ENCODE assay signal across 10 mouse cellular contexts in the genomic region with DNA sequence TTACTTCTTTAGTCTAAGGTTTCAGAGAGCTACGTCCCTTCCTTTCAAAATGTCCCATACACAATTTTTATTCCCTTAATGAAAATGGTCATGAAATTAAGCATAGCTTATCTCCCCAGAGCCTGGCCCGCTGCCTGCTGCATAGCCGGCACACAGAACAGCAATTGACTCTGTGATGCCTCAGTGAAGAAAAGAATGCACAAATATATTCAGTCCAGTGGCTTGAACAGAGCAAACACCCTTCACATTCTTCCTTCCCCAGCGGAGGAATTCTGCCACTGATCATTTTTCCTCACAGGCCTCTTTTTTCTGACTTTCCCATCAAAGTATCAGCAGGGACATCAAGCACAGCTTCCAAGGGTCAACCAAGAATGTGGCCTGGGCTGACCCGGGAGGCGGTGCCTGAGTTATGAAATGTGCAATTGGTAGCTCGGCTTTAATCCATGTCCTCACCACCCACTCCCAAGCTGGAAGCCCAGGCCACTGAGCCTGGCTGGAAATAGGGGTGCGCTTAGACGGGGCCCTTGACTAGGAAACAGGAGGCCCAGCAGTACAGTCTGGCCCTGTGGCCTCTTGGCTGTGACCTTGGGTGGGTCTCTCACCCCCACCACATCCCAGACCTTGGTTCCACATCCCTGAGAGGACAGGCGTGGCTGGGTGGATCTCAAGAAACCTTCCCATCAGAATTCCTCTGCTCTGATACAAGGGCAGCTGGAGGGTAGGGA.
DNase-seq lines count a peak whose midpoint lies in the region; ATAC-seq and TF ChIP-seq lines count a peak whose summit lies in the region.
"Had no signal": no experiment of that assay in that cellular context is flagged by ENCODE, and none has a peak within 500 bp of the region (broad histone marks: within the 10 kb centered on the region; RNA-seq: fewer than 3 reads in every experiment).

No protein-coding gene starts in this region.

- no peak for TF ChIP-seq CTCF in intestine, postnatal 0 days (IDR thresholded peaks at IDR 0.05; ENCODE audit: low read depth)
- TF ChIP-seq CTCF in thymus, adult 2 months (IDR thresholded peaks at IDR 0.05; ENCODE audit: borderline replicate concordance, control insufficient read depth, extremely low read depth, insufficient read depth, low read length, poor library complexity) = no peak

- H3K4me2 ChIP-seq in intestine, embryonic 14.5 days (ENCODE audit: low read length) = no peak overlapping the region
- no peak overlapping the region for H3K4me2 ChIP-seq in intestine, postnatal 0 days (replicated peaks; ENCODE audit: low read depth)

- H3K4me1 ChIP-seq in intestine, embryonic 14.5 days (replicated peaks; ENCODE audit: control insufficient read depth, insufficient read depth, low read length) = peaks cover 13% of the 10 kb centered on the region
- no peaks in the 10 kb centered on the region for H3K4me1 ChIP-seq in intestine, postnatal 0 days (replicated peaks; ENCODE audit: control insufficient read depth, insufficient read depth, low read length)
- peaks cover 30% of the 10 kb centered on the region for H3K4me1 ChIP-seq in thymus, adult 2 months (replicated peaks; ENCODE audit: control insufficient read depth, insufficient read depth, low read length)

- no peak for TF ChIP-seq POLR2A in thymus, adult 2 months (IDR thresholded peaks at IDR 0.05; ENCODE audit: control insufficient read depth, extremely low read depth, insufficient read depth, low read length, poor library complexity)

- no peak overlapping the region for H3K9ac ChIP-seq in intestine, embryonic 14.5 days (ENCODE audit: low read length)
- no peak overlapping the region for H3K9ac ChIP-seq in intestine, postnatal 0 days (ENCODE audit: low read depth, low read length)

- no peak for ATAC-seq in intestine, embryonic 14.5 days (replicated peaks; ENCODE audit: low FRiP score, low TSS enrichment, low read depth)
- ATAC-seq in intestine, postnatal 0 days = no peak

- 64% methylated on average over 10 of the region's 10 CpGs for whole genome bisulfite sequencing in intestine, embryonic 14.5 days
- 58% methylated on average over 10 of the region's 10 CpGs for WGBS in intestine, postnatal 0 days
- WGBS in thymus, adult 2 months = 96% methylated on average over 10 of the region's 10 CpGs

- peak overlapping the region; percentile 16; the same call in 1 of the 2 replicates for H3K27ac ChIP-seq in intestine, embryonic 14.5 days (ENCODE audit: low read depth)
- no peak overlapping the region for H3K27ac ChIP-seq in intestine, postnatal 0 days (ENCODE audit: low read depth, low read length)
- no peak overlapping the region for H3K27ac ChIP-seq in thymus, adult 2 months (ENCODE audit: control insufficient read depth, insufficient read depth, low read length)
- H3K27ac ChIP-seq: midbrain, embryonic 10.5 days had no signal

- H3K9me3 ChIP-seq in intestine, embryonic 14.5 days (ENCODE audit: control insufficient read depth, low read length) = no peaks in the 10 kb centered on the region
- H3K9me3 ChIP-seq in intestine, postnatal 0 days (ENCODE audit: control insufficient read depth) = no peaks in the 10 kb centered on the region
- H3K9me3 ChIP-seq: midbrain, embryonic 10.5 days had no signal

- H3K27me3 ChIP-seq in intestine, embryonic 14.5 days (replicated peaks; ENCODE audit: control insufficient read depth, insufficient read depth, low read length) = no peaks in the 10 kb centered on the region
- no peaks in the 10 kb centered on the region for H3K27me3 ChIP-seq in intestine, postnatal 0 days (replicated peaks; ENCODE audit: control insufficient read depth, insufficient read depth, low read length)
- H3K27me3 ChIP-seq in thymus, adult 2 months (ENCODE audit: control insufficient read depth, insufficient read depth, low read length) = no peaks in the 10 kb centered on the region
- H3K27me3 ChIP-seq: CH12.LX had no signal

- H3K4me3 ChIP-seq in intestine, embryonic 14.5 days (ENCODE audit: low read depth, low read length) = no peak overlapping the region
- H3K4me3 ChIP-seq in intestine, postnatal 0 days (ENCODE audit: low read depth, low read length) = no peak overlapping the region
- H3K4me3 ChIP-seq in thymus, adult 2 months (ENCODE audit: control insufficient read depth, insufficient read depth, low read length) = no peak overlapping the region
- H3K4me3 ChIP-seq: midbrain, embryonic 10.5 days had no signal

- DNase-seq in intestine, embryonic 14.5 days (ENCODE audit: low spot score) = no peak
- peak; percentile 71 for DNase-seq in gastrocnemius, adult 18-20 months (ENCODE audit: low spot score)
- DNase-seq in heart, postnatal 4 days = peak; percentile 68
- DNase-seq in lung, postnatal 10 days = peak; percentile 84
- DNase-seq in embryo, embryonic 11 days = no peak
- DNase-seq in cerebellum, adult 9-10 months = no peak
- no peak for DNase-seq in thymus, adult 2 months

- H3K36me3 ChIP-seq in intestine, embryonic 14.5 days (ENCODE audit: control insufficient read depth, insufficient read depth, low read length) = peaks cover 13% of the 10 kb centered on the region
- H3K36me3 ChIP-seq in intestine, postnatal 0 days (ENCODE audit: control insufficient read depth, insufficient read depth) = peaks cover 22% of the 10 kb centered on the region; the same call in 1 of the 2 replicates
- no peaks in the 10 kb centered on the region for H3K36me3 ChIP-seq in thymus, adult 2 months (ENCODE audit: control insufficient read depth, insufficient read depth, low read length)
- H3K36me3 ChIP-seq: midbrain, embryonic 10.5 days had no signal

Comparison
In these comparisons a context has a peak if more than half of its experiments do, and no peak if none do; other contexts are left out.
1. DNase-seq: peak in gastrocnemius, adult 18-20 months (single experiment), heart, postnatal 4 days (single experiment) and lung, postnatal 10 days (single experiment); none in intestine, embryonic 14.5 days (single experiment), embryo, embryonic 11 days (single experiment), cerebellum, adult 9-10 months (single experiment) and thymus, adult 2 months (single experiment).